Mouse (Mus musculus) CH12.LX (cell line): ENCODE data around the gene Sult6b1.
A peak's percentile ranks its signal among the peaks of the same experiment; 100 is the strongest.

ENCODE experiments used
- CHD1 ChIP-seq: IDR thresholded peaks from 2 replicates; pipeline ENCODE4 v1.6.1; 2012; ENCODE audit warnings: low read depth, low read length, improper control_type of control experiment, inconsistent platforms
- CTCF ChIP-seq, 2 experiments: IDR thresholded peaks in 1 of 2; conservative IDR thresholded peaks in 1 of 2; 2 replicates each; pipeline ENCODE4 v1.5.1; 2011 to 2012; ENCODE audit warnings: low read depth in 2 of 2, low read length in 2 of 2, improper control_type of control experiment in 1 of 2, inconsistent platforms in 1 of 2, mild to moderate bottlenecking in 1 of 2, moderate library complexity in 1 of 2
- E2F4 ChIP-seq: IDR thresholded peaks from 2 replicates; pipeline ENCODE4 v1.6.1; 2011; ENCODE audit warnings: low read depth, low read length, improper control_type of control experiment; ENCODE audit not compliant: insufficient replicate concordance
- HCFC1 ChIP-seq: IDR thresholded peaks from 2 replicates; pipeline ENCODE4 v1.6.1; 2012; ENCODE audit warnings: low read depth, mild to moderate bottlenecking, inconsistent platforms, low read length, improper control_type of control experiment
- MEF2A ChIP-seq: IDR thresholded peaks from 2 replicates; pipeline ENCODE4 v1.6.1; 2014; ENCODE audit warnings: low read depth, mild to moderate bottlenecking, inconsistent platforms, low read length, improper control_type of control experiment, borderline replicate concordance
- RCOR1 ChIP-seq: conservative IDR thresholded peaks from 2 replicates; pipeline ENCODE4 v1.6.1; 2012; ENCODE audit warnings: low read depth, mild to moderate bottlenecking, inconsistent platforms, low read length, improper control_type of control experiment
- UBTF ChIP-seq: IDR thresholded peaks from 2 replicates; pipeline ENCODE4 v1.6.1; 2012; ENCODE audit warnings: low read depth, mild to moderate bottlenecking, inconsistent platforms, low read length, improper control_type of control experiment, moderate library complexity
- USF1 ChIP-seq: IDR thresholded peaks from 2 replicates; pipeline ENCODE4 v1.6.1; 2014; ENCODE audit warnings: low read depth, mild to moderate bottlenecking, inconsistent platforms, low read length, improper control_type of control experiment

DNA sequence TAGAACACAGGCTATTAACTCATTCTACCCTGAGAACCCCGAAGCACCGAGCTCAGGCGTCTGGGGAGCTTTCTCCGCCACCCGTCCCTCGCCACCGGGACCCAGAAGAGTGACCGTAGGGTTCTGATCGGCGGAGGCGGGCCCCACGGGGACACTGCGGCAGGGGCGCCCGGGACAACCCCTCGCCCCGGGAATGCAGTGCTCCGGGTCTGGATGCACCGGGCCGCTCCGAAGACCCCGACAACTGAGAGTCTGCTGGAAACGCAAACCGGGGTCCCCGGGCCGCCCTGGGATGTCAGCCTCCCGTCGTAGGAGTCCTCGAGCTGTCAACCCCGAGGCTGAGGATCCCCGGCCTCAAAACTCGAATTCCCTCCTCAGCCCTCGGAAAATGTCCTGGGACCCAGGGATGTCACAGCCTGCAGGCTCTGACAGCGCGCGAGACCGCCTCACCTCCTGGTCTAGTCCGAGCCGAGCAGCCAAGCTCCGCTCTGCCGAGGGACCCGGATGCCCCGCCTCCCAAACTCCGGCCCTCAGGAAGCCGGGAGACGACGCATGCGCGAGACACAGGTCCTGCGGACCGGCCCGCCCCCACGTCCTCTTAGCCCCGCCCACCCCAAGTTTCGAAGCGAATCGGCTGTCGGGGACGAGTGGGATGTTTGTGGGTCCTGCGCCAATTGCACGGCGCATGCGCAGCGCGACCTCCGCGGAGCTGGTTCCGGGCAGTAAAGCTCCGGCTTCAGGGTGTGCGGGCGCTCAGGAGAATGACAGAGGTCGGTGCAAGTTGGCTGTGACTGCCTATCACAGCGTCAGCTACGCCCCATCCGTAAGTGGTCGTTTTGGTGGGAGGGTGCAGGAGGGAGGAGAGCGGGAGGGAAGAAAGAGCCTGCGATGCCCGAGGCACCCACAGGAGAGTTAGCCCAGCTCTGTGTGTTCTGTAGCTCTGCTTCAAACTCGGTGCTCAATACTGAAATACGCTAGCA is 71.6 kb downstream of the Sult6b1 start, which contains the start of the genes Heatr5b and Gpatch11:
- peak; percentile 71 for TF ChIP-seq HCFC1
- TF ChIP-seq CTCF (conservative IDR thresholded peaks at IDR 0.05 in 1 of 2, IDR thresholded peaks at IDR 0.05 in 1 of 2; ENCODE audit: low read depth in 2 of 2, low read length in 2 of 2): no peak
- no peak for TF ChIP-seq MEF2A
- TF ChIP-seq CHD1: no peak
- no peak for TF ChIP-seq USF1
- TF ChIP-seq UBTF: no peak; the same call in 1 of the 2 replicates
- no peak for TF ChIP-seq E2F4
- TF ChIP-seq RCOR1: no peak
